Mouse (Mus musculus) myocyte (in vitro differentiated cells): ENCODE measurements around the gene Gm21304.
"Not testable (repeated sequence)": the region's sequence is repeated elsewhere in the genome, so short reads cannot be mapped to it uniquely, and the experiment has no call there.

Experiments
- CEBPB ChIP-seq: IDR thresholded peaks from 2 replicates; pipeline ENCODE4 v1.6.1; 2011; ENCODE audit warnings: mild to moderate bottlenecking, moderate library complexity; ENCODE audit not compliant: poor library complexity, insufficient read depth, severe bottlenecking
- USF1 ChIP-seq: IDR thresholded peaks from one replicate; pipeline ENCODE4 v1.6.1; 2011; ENCODE audit warnings: low read depth, mild to moderate bottlenecking, control low read depth, moderate library complexity

GRCm38 (mm10) chr10:104193742-104194141 is 25.4 kb downstream of the Gm21304 start, which contains the start of gene Gm4340:
- TF ChIP-seq USF1, CEBPB: not testable (repeated sequence)
